Mouse (Mus musculus) lung, postnatal 0 days (tissue): ENCODE data around the gene Clic1. TPM values are rescaled to one million over a fixed set of nuclear protein-coding genes. Genes with fewer than 3 reads are reported as not detected.

Source experiments
- ATAC-seq: fragments of 200-750 bp; cut with Nextera tagmentation; 2 replicates; pipeline ENCODE4 v1.8.0; 2017; ENCODE audit warnings: moderate library complexity
- DNase-seq: peaks from one replicate; pipeline ENCODE4 v3.0.0-alpha.2; 2016; ENCODE audit warnings: low spot score
- H3K27ac ChIP-seq: fragments of 300-500 bp; sonication (generic); 2 replicates; pipeline ENCODE4 v1.5.1; 2014; ENCODE audit warnings: antibody characterized with exemption, mild to moderate bottlenecking, low read length, mixed read lengths
- H3K27me3 ChIP-seq: fragments of 300-500 bp; sonication (generic); replicated peaks from 2 replicates; pipeline ENCODE4 v1.6.1; 2014; ENCODE audit warnings: low read length, mixed read lengths; ENCODE audit not compliant: insufficient read depth
- H3K36me3 ChIP-seq: fragments of 300-500 bp; sonication (generic); 2 replicates; pipeline ENCODE4 v1.6.1; 2014; ENCODE audit warnings: low read length, mixed read lengths; ENCODE audit not compliant: insufficient read depth
- H3K4me1 ChIP-seq: fragments of 300-500 bp; sonication (generic); 2 replicates; pipeline ENCODE4 v1.6.1; 2014; ENCODE audit warnings: antibody characterized with exemption, low read depth, low read length, mixed read lengths; ENCODE audit not compliant: insufficient read depth
- H3K4me2 ChIP-seq: fragments of 300-500 bp; sonication (generic); replicated peaks from 2 replicates; pipeline ENCODE4 v1.6.1; 2014; ENCODE audit warnings: low read depth, mild to moderate bottlenecking, low read length, moderate library complexity, mixed read lengths
- H3K4me3 ChIP-seq: fragments of 300-500 bp; sonication (generic); 2 replicates; pipeline ENCODE4 v1.5.1; 2014; ENCODE audit warnings: low read depth, low read length
- H3K9ac ChIP-seq: fragments of 300-500 bp; sonication (generic); replicated peaks from 2 replicates; pipeline ENCODE4 v1.6.1; 2014; ENCODE audit warnings: low read depth, mild to moderate bottlenecking
- H3K9me3 ChIP-seq: fragments of 300-500 bp; sonication (generic); 2 replicates; pipeline ENCODE4 v1.6.1; 2016; ENCODE audit warnings: low read length, mixed read lengths
- CTCF ChIP-seq: IDR thresholded peaks from 2 replicates; pipeline ENCODE4 v1.5.1; 2016; ENCODE audit warnings: antibody characterized with exemption, mild to moderate bottlenecking
- EP300 ChIP-seq: IDR thresholded peaks from 2 replicates; pipeline ENCODE4 v1.6.1; 2016; ENCODE audit warnings: antibody characterized with exemption, mild to moderate bottlenecking, control low read depth
- WGBS: fragments of 180-500 bp; shearing (Covaris S2); extraction: QIAGEN DNeasy Blood & Tissue Kit; methylation state at CpG from one replicate; pipeline ENCODE4 v1.1.7; 2014; 5-methylcytosine and 5-hydroxymethylcytosine counted together
- polyA plus RNA-seq: library from polyadenylated mRNA; unstranded; fragments of >200 nt; fragmentation: Nextera tagmentation; extraction: Ambion mirVana; gene quantifications from 2 replicates; pipeline ENCODE4 v1.2.1, GENCODE M21; 2015

The Clic1 gene
- polyA plus RNA-seq, 1 experiment from 2014 or later: 355 TPM

DNA sequence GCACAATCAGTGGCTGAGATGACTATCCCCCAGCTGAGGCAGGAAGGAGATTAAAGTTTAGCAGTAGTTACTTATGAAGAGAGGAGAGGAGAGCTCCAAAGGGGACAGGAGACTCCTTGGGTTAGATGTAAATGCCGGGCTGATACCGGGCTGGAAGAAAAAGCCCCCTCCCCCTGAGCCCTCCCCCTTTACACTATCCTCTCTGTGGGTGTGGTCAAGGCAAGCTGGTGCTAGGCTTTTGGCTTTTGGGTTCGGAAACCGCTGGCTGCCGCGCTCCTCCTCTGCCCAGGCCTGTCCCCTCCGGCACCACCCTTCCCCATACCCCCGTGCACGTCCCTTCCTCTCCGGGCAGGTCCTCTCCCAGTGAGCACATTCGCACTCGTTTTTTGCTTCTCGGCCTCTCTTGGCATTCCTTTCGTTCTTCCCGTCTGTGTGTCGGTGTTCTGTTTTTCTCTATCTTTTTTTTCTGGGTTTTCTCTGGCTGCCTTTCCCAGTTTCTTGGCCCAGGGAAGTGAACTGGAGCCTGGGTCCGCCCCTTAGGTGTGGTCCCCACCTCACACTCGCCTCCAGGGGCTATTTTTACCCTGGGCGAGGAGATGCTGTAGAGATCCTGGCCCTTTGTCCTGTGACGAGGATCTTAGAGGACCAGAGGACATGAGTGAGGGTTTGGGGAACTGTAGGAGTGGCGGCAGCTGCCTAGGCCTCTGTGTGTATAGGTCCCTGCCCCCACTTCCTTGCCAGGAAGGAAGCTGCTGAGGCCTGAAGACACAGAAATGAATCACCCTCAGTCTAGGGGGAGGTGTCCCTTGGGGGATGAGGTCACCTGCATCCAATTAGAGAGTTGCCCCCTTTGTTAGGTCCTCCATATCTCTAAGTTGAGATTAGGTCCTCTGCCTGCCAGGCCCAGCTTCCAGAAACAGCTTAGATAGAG, 1.7 kb downstream of the Clic1 start:
- H3K4me1 ChIP-seq: peaks cover 12% of the 10 kb centered on the region; the same call in 1 of the 2 replicates
- peak overlapping the region; percentile 65 for H3K4me3 ChIP-seq
- peak overlapping the region; percentile 83 for H3K4me2 ChIP-seq
- ATAC-seq: peak; percentile 83
- H3K9ac ChIP-seq: peak overlapping the region; percentile 81
- peak overlapping the region; percentile 96 for H3K27ac ChIP-seq
- DNase-seq: peak; percentile 96
- peak; percentile 81 for TF ChIP-seq EP300
- TF ChIP-seq CTCF: no peak; the same call in 1 of the 2 replicates
- peaks cover 33% of the 10 kb centered on the region; the same call in 1 of the 2 replicates for H3K36me3 ChIP-seq
- H3K27me3 ChIP-seq: no peaks in the 10 kb centered on the region
- 2% methylated on average over 18 of the region's 21 CpGs for WGBS
- no peaks in the 10 kb centered on the region for H3K9me3 ChIP-seq

GRCm38 (mm10) chr17:35052271-35052798, 2.6 kb downstream of the Clic1 start:
- TF ChIP-seq CTCF (no peak), EP300 (no peak)
- 0 out of 2 replicates have a peak overlapping the region, but pooled peaks have one; percentile 14 for H3K4me3 ChIP-seq
- DNase-seq: no peak
- peaks cover 10% of the 10 kb centered on the region; the same call in 1 of the 2 replicates for H3K4me1 ChIP-seq
- ATAC-seq: no peak
- H3K4me2 ChIP-seq: peak overlapping the region; percentile 83
- no peaks in the 10 kb centered on the region for H3K9me3 ChIP-seq
- peak overlapping the region; percentile 21; the same call in 1 of the 2 replicates for H3K9ac ChIP-seq
- no peaks in the 10 kb centered on the region for H3K27me3 ChIP-seq
- H3K36me3 ChIP-seq: peaks cover 35% of the 10 kb centered on the region; the same call in 1 of the 2 replicates
- H3K27ac ChIP-seq: peak overlapping the region; percentile 71
- WGBS: 59% methylated on average over 12 of the region's 12 CpGs

GRCm38 (mm10) chr17:35055691-35056495, 6.1 kb downstream of the Clic1 start:
- Histone ChIP-seq H3K4me3 (no peak overlapping the region), H3K4me1 (peaks cover 7% of the 10 kb centered on the region), H3K27me3 (no peaks in the 10 kb centered on the region), H3K9me3 (no peaks in the 10 kb centered on the region), H3K4me2 (no peak overlapping the region), H3K36me3 (peaks cover 38% of the 10 kb centered on the region; the same call in 1 of the 2 replicates), H3K9ac (no peak overlapping the region), H3K27ac (no peak overlapping the region)
- TF ChIP-seq CTCF (no peak), EP300 (no peak)
- 87% methylated on average over 7 of the region's 7 CpGs for WGBS
- ATAC-seq (no peak), DNase-seq (no peak)

DNA sequence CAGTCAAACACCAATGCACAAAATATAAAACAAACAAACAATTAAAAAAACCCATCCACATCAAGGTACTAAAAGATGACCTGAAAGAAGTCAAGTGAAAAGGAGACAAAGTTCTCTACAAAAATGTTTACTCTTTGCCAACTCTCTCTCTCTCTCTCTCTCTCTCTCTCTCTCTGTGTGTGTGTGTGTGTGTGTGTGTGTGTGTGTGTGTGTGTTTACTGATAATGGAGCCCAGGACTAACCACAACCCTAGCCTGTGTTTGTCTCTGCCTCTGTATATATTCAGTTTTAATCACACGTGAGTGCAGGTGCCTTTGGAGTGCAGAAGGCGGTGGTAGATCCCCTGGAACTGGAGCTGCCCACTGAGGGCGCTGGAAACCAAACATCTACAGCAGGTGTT, 7.3 kb downstream of the Clic1 start:
- TF ChIP-seq EP300 (no peak), CTCF (no peak)
- Histone ChIP-seq H3K4me3 (no peak overlapping the region), H3K36me3 (peaks cover 45% of the 10 kb centered on the region; the same call in 1 of the 2 replicates), H3K9ac (no peak overlapping the region), H3K4me2 (no peak overlapping the region), H3K9me3 (no peaks in the 10 kb centered on the region), H3K27ac (no peak overlapping the region), H3K4me1 (peaks cover 7% of the 10 kb centered on the region), H3K27me3 (no peaks in the 10 kb centered on the region)
- DNase-seq: no peak
- no peak for ATAC-seq
- 60% methylated on average over 3 of the region's 3 CpGs for WGBS

DNA sequence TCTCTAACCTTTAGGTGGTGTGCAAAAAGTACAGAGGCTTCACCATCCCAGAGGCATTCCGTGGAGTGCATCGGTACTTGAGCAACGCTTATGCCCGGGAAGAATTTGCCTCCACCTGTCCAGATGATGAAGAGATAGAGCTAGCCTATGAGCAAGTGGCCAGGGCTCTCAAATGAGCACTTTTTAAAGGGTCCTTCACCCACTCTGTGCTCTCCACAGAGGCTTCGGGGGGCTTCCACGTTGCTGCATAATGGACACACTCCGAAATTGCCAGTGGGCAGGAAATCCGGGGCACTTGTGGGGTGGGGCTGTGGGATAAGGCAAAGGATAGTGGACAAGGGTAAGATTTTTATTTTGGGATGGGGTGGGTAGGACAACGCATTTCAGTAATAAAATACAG, 8.6 kb downstream of the Clic1 start:
- DNase-seq (no peak), ATAC-seq (no peak)
- Histone ChIP-seq H3K9ac (no peak overlapping the region), H3K27ac (0 out of 2 replicates have a peak overlapping the region, but pooled peaks have one; percentile 88), H3K9me3 (no peaks in the 10 kb centered on the region), H3K36me3 (peaks cover 38% of the 10 kb centered on the region; the same call in 1 of the 2 replicates), H3K4me2 (peak overlapping the region; percentile 70), H3K4me1 (peaks cover 7% of the 10 kb centered on the region), H3K27me3 (no peaks in the 10 kb centered on the region), H3K4me3 (no peak overlapping the region)
- 39% methylated on average over 9 of the region's 9 CpGs for WGBS
- TF ChIP-seq CTCF: no peak
- no peak for TF ChIP-seq EP300
